Mouse (Mus musculus): ENCODE data around the gene Slc9a1. TPM values are rescaled to one million over a fixed set of nuclear protein-coding genes. Genes with fewer than 3 reads are reported as not detected.
A peak's percentile ranks its signal among the peaks of the same experiment; 100 is the strongest.

Gene Slc9a1
- total RNA-seq, 4 experiments from 2014 or later = 16.0 to 21.9 (median 16.5) TPM

DNA sequence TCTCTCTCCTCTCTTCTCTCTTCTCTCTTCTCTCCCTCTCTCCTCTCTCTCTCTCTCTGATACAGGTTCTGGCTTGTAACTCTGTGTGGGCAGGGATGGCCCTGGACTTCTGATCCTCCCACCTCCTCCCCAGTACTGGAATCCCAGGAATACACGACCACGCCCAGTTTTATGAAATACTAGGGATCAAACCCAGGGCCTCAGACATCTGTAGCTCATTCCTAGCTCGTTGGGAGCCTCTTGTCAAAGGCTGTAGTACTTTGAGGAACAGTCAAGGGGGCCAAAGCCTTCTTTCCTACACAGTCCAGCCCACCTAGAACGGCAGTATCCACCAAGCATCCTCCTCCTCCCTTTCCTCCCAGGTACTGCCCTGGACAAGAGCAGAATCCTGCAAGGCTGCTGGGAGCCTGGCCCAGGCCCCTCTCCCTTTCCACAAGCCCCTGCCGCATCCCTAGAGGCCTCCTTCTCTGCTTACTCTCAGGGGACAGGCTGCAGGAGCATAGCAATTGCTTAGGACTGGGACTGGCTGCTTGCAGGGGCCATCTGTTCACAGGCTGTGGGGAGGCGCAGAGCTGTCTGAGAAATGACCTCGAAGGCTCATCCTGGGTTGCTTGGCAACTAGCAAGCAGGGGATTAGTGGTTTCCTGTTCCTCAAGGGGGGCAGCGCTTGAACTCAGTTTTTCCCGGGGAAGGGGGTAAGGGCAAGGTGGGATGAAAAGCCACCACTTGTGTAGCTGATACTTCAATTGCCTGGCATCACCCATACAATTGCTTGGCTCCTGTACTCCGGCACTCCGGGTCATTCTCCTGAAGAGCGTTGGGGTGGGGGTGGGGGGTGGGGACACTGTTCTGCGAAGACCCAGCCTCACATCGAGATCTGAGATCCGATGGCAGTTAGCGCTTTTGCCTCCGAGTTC is 70.2 kb downstream of the Slc9a1 start:
- no peak for DNase-seq (ENCODE audit: low spot score)

DNA sequence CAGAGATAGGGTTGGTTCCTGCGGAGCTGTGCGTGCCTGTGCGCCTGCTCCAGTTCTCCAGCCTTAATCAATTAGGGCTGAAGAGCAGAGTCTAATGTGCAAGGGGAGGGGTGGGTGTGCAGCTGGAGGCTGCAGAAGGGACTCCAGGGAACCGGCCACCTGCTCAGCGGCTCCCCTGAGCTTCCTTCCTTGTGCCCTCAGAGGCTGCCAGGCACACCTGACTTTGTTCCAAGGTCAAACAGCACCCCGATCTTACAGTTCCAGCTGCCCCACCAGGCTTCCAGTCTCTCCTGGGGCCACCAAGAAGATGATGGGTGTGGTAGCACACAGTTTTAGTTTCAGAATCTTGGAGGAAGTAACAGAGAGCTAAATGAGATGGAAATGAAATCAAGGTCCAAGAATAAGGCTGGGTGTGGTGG is 70.9 kb downstream of the Slc9a1 start:
- DNase-seq (ENCODE audit: low spot score) = peak; percentile 53

DNA sequence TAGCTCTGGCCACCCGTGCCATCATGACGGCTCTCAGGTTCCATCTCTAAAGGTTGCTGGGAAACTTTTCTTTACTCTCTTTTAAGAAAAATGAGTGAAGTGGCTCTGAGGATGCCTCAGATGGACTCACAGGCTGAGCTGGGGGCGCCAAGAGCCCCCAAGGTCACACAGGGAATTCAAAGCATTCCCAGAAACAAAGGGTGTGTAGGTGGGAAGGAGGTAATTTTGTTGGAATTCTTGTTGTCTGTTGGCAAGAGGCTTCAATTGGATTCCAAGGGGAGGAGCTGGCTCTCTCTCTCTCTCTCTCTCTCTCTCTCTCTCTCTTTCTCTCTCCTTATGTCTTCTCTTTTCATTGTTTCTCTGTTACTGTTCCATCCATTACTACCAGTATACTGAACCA is 72.7 kb downstream of the Slc9a1 start:
- no peak for DNase-seq (ENCODE audit: low spot score)

DNA sequence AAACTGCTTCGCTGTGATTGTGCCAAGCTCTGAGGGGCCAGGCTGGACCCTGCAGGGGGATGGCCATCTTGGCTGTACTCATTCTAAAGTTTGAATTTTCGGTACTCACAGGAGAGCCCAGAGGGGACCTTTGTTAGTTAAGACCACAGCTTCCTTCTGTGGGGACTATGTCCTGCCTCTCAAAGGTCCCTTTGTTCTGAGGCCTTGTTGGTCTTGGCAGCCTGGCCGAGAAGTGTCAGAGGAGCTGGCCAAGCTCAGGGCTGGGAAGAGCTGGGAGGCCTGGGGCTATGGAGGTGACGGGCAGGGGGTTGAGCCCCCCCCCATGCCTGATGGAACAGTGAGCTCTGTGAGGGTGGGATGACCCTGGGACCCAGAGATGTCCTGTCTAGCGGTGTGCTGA is 73.6 kb downstream of the Slc9a1 start:
- DNase-seq (ENCODE audit: low spot score) = no peak

DNA sequence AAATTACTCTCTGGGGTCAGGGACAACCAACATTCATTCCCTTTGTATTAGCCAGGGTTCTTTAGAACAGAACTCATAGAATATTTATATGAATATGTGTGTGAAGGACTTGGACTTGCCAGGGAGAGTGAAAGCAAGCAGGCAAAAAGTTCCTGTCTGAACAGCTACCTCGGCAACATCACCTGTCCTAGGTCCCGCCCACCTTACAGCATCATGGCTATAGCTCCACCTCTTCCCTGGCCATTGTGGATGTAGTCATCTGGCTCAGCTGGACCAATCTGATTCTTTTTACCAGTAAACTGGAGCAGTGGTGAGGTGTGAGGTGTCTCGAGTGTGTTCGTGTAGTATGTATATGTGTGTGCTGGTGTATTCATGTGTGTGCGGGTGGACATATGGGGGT is 76.2 kb downstream of the Slc9a1 start:
- DNase-seq (ENCODE audit: low spot score) = no peak

DNA sequence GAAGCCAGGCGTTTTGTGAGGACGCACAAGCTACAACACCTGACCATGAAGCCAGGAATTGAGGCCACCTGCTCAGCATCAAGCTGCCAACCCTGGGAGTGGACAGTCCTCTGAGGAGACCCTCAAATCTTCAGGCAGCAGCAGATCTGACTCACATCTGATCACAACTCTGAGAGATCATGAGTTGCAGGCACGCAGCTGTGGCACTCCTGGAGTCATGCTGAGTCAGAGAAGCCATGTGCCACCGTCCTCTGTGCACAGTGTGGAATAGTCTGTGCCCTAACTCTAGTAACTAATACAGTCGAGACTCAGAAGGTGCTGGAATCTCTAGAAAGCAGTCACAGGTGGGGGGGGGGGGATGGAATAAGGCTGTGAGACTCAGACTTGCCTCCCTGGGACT is 77.9 kb downstream of the Slc9a1 start:
- no peak for DNase-seq (ENCODE audit: low spot score)

DNA sequence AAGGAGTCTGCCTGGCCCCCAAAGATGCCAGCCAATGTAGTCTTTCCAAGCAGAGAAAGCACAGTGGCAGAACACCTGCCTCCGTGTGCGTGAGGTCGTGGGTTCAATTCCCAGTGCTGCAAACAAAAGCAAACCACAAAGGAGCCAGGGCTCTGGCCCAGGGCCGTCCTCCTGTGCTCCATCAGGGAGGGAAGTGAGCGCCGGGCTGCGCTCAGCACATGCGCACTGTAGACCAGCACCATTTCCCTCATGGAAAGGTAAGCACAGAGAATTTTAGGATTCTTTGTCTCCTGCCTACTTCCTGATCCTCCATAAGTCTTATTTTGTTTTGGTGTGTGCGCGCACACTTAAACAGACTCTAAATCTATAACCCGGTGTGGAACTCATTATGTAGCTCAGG is 78.5 kb downstream of the Slc9a1 start:
- DNase-seq (ENCODE audit: low spot score) = no peak

DNA sequence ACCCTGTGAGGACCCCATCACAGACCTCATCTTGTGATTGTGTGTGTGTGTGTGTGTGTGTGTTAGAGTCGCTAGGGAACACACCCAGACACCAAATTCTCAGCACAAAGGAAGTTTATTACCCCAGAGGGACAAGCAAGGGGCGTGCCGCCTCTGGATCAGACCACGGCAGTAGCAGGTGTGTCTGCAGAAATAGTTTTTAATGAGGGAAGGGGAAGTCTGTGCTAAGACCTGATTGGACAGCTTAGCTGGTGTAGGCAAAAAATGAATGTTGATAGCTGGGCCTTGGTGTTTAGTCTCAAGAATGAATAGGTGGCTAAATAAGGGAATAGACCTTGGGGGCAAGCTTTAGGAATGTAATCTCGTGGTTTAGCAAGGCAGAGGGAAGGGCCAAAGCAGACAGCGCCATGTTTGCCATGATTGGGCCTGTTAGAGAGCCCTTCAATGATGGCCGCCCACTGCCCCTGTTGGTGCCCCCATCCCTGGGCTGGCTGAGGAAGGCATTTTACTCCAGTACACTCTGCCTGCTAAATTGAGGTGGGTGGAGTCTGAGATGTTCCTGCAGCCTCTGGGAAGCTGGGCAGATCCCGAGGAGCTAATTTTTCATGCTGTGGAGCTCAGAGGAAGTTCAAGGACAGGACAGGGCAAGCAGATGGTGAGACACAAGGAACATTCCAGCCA is 79.3 kb downstream of the Slc9a1 start:
- no peak for DNase-seq (ENCODE audit: low spot score)

DNA sequence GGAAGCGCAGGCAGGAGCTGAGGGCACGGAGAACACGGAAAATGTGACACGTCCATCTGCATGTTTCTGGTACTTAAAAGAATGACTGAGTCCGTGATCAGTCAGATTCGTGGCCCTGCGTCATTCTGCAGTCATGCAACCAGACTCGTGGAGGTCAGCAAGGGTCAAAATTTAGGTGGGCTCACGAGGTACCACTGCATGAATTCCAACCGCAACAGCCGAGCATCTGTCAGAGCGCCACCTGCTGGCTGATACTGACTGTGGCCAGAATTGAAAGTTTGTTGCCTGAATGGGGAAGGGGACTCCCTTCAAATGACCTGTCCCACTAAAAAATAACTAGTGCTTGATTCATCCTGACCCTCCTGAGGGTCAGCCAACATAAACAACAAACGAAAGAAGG is 80.2 kb downstream of the Slc9a1 start:
- DNase-seq (ENCODE audit: low spot score) = no peak

DNA sequence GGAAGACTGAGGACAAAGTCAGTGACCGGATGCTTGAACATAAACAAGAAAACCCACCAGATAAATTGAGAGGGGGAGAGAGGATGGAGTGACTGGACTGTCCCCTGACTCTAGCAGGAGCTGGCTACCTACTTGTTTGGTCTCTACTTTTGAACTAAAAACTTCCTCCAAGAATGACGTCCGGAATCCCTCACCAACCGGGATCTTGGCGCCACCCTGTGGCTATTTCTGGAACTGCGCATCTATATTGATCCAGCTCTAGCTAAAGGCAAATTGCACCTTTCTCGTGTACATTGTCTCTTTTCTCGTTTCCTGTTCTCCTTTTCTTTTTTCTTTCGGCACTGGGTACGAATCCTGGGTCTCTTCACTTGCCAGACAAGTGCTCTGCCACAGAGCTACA is 82.0 kb downstream of the Slc9a1 start:
- DNase-seq (ENCODE audit: low spot score) = peak; percentile 87

DNA sequence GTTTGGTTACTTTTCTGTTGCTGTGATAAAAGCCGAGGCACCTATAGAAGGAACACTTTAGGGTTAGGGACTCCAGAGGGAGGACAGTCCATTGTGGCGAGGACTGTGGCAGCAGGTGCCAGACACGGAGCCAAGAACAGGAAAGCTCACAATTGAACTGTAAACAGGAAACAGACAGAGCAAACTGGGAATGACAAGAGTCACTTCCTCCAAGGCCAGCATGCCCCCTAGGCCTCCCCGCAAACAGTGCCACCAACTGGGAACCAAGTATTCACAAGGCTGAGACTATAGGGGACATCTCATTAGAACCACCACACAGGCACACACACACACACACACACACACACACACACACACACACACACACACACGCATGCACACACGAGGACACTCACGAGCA is 82.9 kb downstream of the Slc9a1 start:
- no peak for DNase-seq (ENCODE audit: low spot score)

DNA sequence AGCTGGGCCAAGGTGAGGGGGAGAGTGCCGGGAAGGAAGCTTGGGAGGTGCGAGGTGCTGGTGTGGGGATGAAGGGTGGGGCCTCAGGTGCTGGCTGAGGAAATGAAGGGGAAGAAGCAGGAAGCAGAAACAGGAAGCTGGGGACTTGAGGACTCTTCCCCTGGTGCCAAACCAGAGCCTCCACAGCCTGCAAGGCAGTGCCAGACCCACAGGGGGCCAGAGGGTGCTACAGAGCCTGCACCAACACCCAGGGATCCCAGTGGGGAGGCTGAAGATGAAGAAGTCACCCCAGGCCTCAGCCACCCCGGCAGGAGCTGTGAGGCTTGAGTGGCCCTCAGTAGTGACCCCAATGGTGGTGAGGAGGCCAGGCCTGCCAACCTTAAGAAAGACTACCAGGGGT is 88.5 kb downstream of the Slc9a1 start:
- no peak for DNase-seq (ENCODE audit: low spot score)

DNA sequence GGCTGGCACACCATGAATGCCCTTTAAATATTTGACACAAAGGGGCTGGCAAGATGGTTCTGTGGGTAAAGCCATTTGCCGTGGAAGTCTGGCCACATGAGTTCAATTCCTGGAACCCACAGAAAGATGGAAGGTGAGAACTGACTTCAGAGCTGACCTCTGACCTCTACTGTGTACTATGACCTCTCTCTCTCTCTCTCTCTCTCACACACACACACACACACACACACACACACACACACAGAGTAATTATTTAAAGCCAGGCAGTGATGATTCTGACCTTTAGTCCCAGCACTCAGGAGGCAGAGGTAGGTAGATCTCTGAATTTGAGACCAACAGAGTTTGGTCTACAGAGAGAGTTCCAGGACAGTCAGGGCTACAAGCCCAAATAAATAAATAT is 90.5 kb downstream of the Slc9a1 start:
- no peak for DNase-seq (ENCODE audit: low spot score)

DNA sequence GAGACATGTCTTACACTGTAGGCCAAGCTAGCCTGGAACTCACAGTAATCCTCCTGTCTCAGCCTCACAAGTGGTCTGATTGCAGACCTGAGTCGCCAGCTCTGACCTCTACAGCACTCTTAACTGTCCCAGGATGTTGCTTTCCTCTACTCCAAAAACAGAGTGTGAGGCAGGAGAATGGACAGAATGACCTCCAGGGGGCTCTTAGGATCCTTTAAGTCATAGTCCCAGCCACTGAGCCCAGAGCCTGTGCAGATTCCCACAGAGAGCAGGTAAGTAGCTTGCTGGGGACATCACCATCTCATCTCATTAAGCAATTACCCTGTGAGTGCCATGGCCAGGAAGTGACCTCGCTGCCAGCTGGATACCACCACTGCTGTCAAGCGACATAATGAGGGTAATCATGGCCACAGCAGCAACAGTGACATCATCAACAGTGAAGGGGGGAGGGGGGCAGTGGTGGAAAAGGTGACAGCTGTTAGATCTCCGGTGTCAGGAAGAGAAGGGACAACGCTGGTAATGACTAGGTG is 91.4 kb downstream of the Slc9a1 start:
- no peak for DNase-seq (ENCODE audit: low spot score)

DNA sequence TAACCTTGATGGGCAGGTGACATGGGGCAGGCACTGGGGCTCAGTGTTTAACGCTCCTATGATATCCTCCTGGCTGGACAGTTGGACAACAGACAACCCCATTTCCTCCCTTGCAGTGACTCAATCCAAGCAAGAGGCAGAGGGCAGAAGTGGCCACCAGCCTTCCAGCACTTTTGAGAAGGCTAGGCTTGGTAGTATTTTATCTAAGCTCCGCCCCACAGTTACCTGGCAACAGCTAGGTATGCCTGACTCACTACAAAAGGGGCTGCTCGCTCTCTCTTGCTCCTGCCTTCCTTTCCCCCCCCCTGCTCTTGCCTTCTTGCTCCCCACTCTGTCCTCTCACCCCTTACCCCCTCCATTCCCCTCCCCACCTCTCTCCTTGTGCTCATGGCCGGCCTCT is 91.9 kb downstream of the Slc9a1 start:
- DNase-seq (ENCODE audit: low spot score) = no peak

DNA sequence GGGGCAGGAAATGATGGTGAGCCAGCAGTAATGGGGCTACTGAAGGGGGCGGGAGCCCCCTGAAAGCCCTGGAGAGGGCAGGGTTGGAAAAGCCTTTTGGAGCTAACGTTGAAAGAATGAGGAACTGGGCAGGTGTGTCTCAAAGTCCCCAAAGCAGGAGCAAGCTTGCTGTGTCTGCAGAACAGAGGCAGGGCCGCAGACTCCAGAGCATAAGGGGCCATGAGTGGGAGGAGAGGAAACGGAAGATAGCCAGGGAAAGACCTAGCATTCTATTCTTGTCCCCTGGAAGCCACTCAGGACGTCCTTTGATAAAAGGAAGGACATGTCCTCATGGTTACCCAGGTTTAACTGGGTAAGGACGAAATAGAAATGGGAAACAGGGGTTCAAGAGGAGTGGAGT is 93.7 kb downstream of the Slc9a1 start:
- peak; percentile 60 for DNase-seq (ENCODE audit: low spot score)

DNA sequence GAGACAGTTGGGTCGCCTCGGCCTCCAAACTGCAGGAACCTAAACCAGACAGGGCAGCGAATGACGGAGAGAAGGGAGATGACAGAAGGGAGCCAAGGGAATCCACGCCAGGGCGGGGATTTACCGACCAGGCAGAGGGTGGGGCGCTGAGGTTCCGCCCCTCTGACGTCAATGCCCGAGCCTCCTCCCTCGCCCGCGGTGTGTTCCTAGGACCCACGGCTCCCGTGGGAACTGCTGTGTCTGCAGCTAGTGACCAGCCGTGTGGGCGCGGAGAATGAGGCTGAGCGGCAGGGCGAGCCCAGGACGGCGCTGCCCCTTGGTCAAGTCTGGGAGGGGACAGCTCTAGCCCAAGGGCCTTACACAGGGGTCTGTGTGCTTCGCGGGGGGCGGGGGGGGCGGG is 98.6 kb downstream of the Slc9a1 start:
- peak; percentile 85 for DNase-seq (ENCODE audit: low spot score)

DNA sequence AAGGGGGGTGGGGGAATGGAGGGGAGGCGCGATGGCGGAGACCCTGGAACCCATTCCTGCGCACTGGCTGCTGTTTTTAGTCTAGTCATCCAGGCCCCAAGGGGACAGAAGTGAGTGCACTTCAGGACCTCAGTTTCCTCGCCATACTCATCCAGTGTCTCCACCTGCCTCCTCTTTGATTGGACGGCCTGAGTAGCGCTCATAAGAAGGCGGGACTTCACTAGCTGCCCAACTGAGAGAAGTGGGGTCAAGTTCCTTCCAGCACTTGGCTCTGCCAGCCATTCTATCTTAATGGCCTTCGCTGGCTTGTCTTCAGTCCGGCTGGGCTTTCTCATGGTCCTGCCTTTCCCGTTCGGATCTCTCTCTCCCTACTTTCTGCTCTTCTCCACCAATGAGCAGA is 99.6 kb downstream of the Slc9a1 start:
- DNase-seq (ENCODE audit: low spot score) = no peak

DNA sequence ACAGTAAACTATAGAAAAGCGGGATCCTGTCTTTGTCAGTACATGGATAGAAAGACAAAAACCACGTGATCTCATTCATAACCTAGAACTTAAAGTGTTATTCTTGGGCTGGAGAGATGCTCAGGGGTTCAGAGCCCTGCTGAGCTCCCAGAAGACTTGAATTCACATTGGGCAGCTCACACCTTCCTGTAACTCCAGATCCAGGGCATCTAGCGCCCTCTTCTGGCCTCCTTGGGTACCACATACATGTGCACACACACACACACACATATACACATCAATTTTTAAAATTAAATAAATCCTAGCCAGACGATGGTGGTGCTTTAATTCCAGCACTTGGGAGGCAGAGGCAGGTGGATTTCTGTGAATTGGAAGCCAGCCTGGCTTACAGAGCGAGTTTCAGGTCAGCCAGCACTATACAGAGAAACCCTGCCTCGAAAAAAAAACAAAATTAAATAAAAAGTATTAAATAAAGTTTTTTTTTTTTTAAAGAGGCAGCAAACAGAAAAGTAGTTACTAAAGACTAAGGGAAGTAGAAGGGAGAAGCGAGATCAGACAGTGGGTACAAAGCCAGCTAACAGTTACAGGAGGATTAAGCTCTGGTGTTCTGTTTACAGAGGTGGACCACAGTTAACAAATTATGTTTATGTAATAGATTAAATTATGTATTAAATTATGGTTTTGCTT is 101.8 kb downstream of the Slc9a1 start:
- no peak for DNase-seq (ENCODE audit: low spot score)

Measured in heart, adult 8-10 months (tissue).